Mouse (Mus musculus) ES-E14 (cell line): ENCODE measurements around the gene Zfp512b.

Source experiments
- CHD2 ChIP-seq: IDR thresholded peaks from 2 replicates; pipeline ENCODE4 v1.6.1; 2014; ENCODE audit warnings: mild to moderate bottlenecking, low read depth, low read length, inconsistent platforms
- HCFC1 ChIP-seq: IDR thresholded peaks from 2 replicates; pipeline ENCODE4 v1.6.1; 2012; ENCODE audit warnings: low read length, inconsistent platforms, borderline replicate concordance; ENCODE audit not compliant: insufficient read depth
- MAFK ChIP-seq: IDR thresholded peaks from 2 replicates; pipeline ENCODE4 v1.6.1; 2014; ENCODE audit warnings: mild to moderate bottlenecking, low read depth, low read length, inconsistent platforms; ENCODE audit not compliant: insufficient read depth
- ZC3H11A ChIP-seq: IDR thresholded peaks from 2 replicates; pipeline ENCODE4 v1.6.1; 2012; ENCODE audit warnings: low read depth, mild to moderate bottlenecking, inconsistent platforms, low read length, borderline replicate concordance
- ZNF384 ChIP-seq: IDR thresholded peaks from 2 replicates; pipeline ENCODE4 v1.6.1; 2012; ENCODE audit warnings: low read depth, low read length, inconsistent platforms

- TF ChIP-seq HCFC1 (no peak), ZNF384 (no peak), CHD2 (no peak), MAFK (no peak), ZC3H11A (no peak)
Observed at GRCm38 (mm10) chr2:181593937-181594336, 1.3 kb upstream of the Zfp512b start.
